In genomic region chr14:61559856-61560255, GRCm38 (mm10) we compare ENCODE assay signal across 20 mouse cellular contexts. TPM values are rescaled to one million over a fixed set of nuclear protein-coding genes. Genes with fewer than 3 reads are reported as not detected.
DNase-seq lines count a peak whose midpoint lies in the region; ATAC-seq and TF ChIP-seq lines count a peak whose summit lies in the region.
"Had no signal": no experiment of that assay in that cellular context is flagged by ENCODE, and none has a peak within 500 bp of the region (broad histone marks: within the 10 kb centered on the region; RNA-seq: fewer than 3 reads in every experiment).

No protein-coding gene starts in this region.

- no peak for TF ChIP-seq EP300 in stomach, postnatal 0 days (optimal IDR thresholded peaks at IDR 0.05)

- WGBS in kidney, embryonic 14.5 days, result 74% methylated on average over 3 of the region's 3 CpGs
- 77% methylated on average over 3 of the region's 3 CpGs for WGBS in midbrain, embryonic 11.5 days
- WGBS in midbrain, embryonic 13.5 days, result 71% methylated on average over 3 of the region's 3 CpGs
- 30% methylated on average over 3 of the region's 3 CpGs for WGBS in stomach, postnatal 0 days
- WGBS in hindbrain, embryonic 13.5 days, result 76% methylated on average over 3 of the region's 3 CpGs

- peak; percentile 58 for DNase-seq in kidney, adult 9 months
- DNase-seq in midbrain, embryonic 11.5 days (ENCODE audit: low spot score, missing footprints), result peak; percentile 12
- DNase-seq in kidney, postnatal 36 days, result peak; percentile 52 to 61
- DNase-seq in stomach, postnatal 0 days (ENCODE audit: low spot score), result peak; percentile 76
- DNase-seq: adrenal gland, postnatal 10 days; cerebellum, adult 9-10 months; gastrocnemius, postnatal 25 days; right cerebral cortex, postnatal 14 days; spleen, adult 18-20 months; thymus, adult 18-20 months; thymus, postnatal 4 days had no signal

- H3K27ac ChIP-seq in kidney, embryonic 14.5 days (ENCODE audit: low read depth, low read length), result no peak overlapping the region
- H3K27ac ChIP-seq in midbrain, embryonic 11.5 days (ENCODE audit: low read depth, low read length), result no peak overlapping the region
- no peak overlapping the region for H3K27ac ChIP-seq in midbrain, embryonic 13.5 days
- no peak overlapping the region for H3K27ac ChIP-seq in stomach, postnatal 0 days (replicated peaks)
- no peak overlapping the region for H3K27ac ChIP-seq in hindbrain, embryonic 13.5 days
- H3K27ac ChIP-seq: forebrain, embryonic 15.5 days; hindbrain, embryonic 10.5 days; liver, embryonic 14.5 days; midbrain, embryonic 12.5 days; neural tube, embryonic 12.5 days had no signal

- no peak for TF ChIP-seq CTCF in stomach, postnatal 0 days (IDR thresholded peaks at IDR 0.05; ENCODE audit: low read depth)

- no peak overlapping the region for H3K4me3 ChIP-seq in kidney, embryonic 14.5 days (ENCODE audit: low read length)
- H3K4me3 ChIP-seq in midbrain, embryonic 11.5 days (ENCODE audit: low read depth, low read length), result no peak overlapping the region
- no peak overlapping the region for H3K4me3 ChIP-seq in midbrain, embryonic 13.5 days (replicated peaks)
- H3K4me3 ChIP-seq in stomach, postnatal 0 days (ENCODE audit: low read depth, low read length), result no peak overlapping the region
- H3K4me3 ChIP-seq in hindbrain, embryonic 13.5 days, result no peak overlapping the region
- H3K4me3 ChIP-seq: erythroblast, embryonic 14.5 days; forebrain, embryonic 15.5 days; hindbrain, embryonic 10.5 days; midbrain, embryonic 12.5 days; neural tube, embryonic 12.5 days had no signal

- H3K27me3 ChIP-seq in kidney, embryonic 14.5 days (ENCODE audit: control insufficient read depth, insufficient read depth, low read length), result no peaks in the 10 kb centered on the region
- H3K27me3 ChIP-seq in midbrain, embryonic 11.5 days (ENCODE audit: control insufficient read depth, insufficient read depth, low read length), result 0 out of 2 replicates have a peak, but pooled peaks cover 2% of the 10 kb centered on the region
- H3K27me3 ChIP-seq in midbrain, embryonic 13.5 days, result no peaks in the 10 kb centered on the region
- no peaks in the 10 kb centered on the region for H3K27me3 ChIP-seq in stomach, postnatal 0 days (ENCODE audit: control insufficient read depth, insufficient read depth, low read length)
- H3K27me3 ChIP-seq in hindbrain, embryonic 13.5 days, result no peaks in the 10 kb centered on the region
- H3K27me3 ChIP-seq: forebrain, embryonic 15.5 days; neural tube, embryonic 12.5 days had no signal

- H3K4me2 ChIP-seq in kidney, embryonic 14.5 days (replicated peaks; ENCODE audit: low read depth, low read length), result no peak overlapping the region
- H3K4me2 ChIP-seq in midbrain, embryonic 11.5 days, result no peak overlapping the region
- H3K4me2 ChIP-seq in midbrain, embryonic 13.5 days (replicated peaks), result no peak overlapping the region
- no peak overlapping the region for H3K4me2 ChIP-seq in stomach, postnatal 0 days (replicated peaks; ENCODE audit: low read depth)
- H3K4me2 ChIP-seq in hindbrain, embryonic 13.5 days, result no peak overlapping the region
- H3K4me2 ChIP-seq: forebrain, embryonic 15.5 days; midbrain, embryonic 12.5 days; neural tube, embryonic 12.5 days had no signal

- H3K4me1 ChIP-seq in kidney, embryonic 14.5 days (ENCODE audit: control insufficient read depth, insufficient read depth, low read length), result no peaks in the 10 kb centered on the region
- peaks cover 4% of the 10 kb centered on the region; the same call in 1 of the 2 replicates for H3K4me1 ChIP-seq in midbrain, embryonic 11.5 days (ENCODE audit: control insufficient read depth, insufficient read depth, low read length)
- H3K4me1 ChIP-seq in midbrain, embryonic 13.5 days (replicated peaks), result 0 out of 2 replicates have a peak, but pooled peaks cover 9% of the 10 kb centered on the region
- no peaks in the 10 kb centered on the region for H3K4me1 ChIP-seq in stomach, postnatal 0 days (replicated peaks; ENCODE audit: control insufficient read depth, insufficient read depth)
- H3K4me1 ChIP-seq in hindbrain, embryonic 13.5 days (replicated peaks), result 0 out of 2 replicates have a peak, but pooled peaks cover 3% of the 10 kb centered on the region

- peaks cover 6% of the 10 kb centered on the region; the same call in 1 of the 2 replicates for H3K9me3 ChIP-seq in kidney, embryonic 14.5 days (ENCODE audit: control insufficient read depth, low read length)
- no peaks in the 10 kb centered on the region for H3K9me3 ChIP-seq in midbrain, embryonic 11.5 days (ENCODE audit: control insufficient read depth, low read length)
- no peaks in the 10 kb centered on the region for H3K9me3 ChIP-seq in midbrain, embryonic 13.5 days
- no peaks in the 10 kb centered on the region for H3K9me3 ChIP-seq in stomach, postnatal 0 days (ENCODE audit: control insufficient read depth, low read length)
- H3K9me3 ChIP-seq in hindbrain, embryonic 13.5 days, result no peaks in the 10 kb centered on the region
- H3K9me3 ChIP-seq: forebrain, embryonic 15.5 days; hindbrain, embryonic 10.5 days; midbrain, embryonic 12.5 days; neural tube, embryonic 12.5 days had no signal

- no peak overlapping the region for H3K9ac ChIP-seq in kidney, embryonic 14.5 days (ENCODE audit: low read depth, low read length)
- H3K9ac ChIP-seq in midbrain, embryonic 11.5 days (ENCODE audit: low read length), result no peak overlapping the region
- no peak overlapping the region for H3K9ac ChIP-seq in midbrain, embryonic 13.5 days (replicated peaks)
- no peak overlapping the region for H3K9ac ChIP-seq in stomach, postnatal 0 days (ENCODE audit: low read length)
- no peak overlapping the region for H3K9ac ChIP-seq in hindbrain, embryonic 13.5 days
- H3K9ac ChIP-seq: forebrain, embryonic 15.5 days; liver, embryonic 14.5 days; midbrain, embryonic 12.5 days; neural tube, embryonic 12.5 days had no signal

- no peaks in the 10 kb centered on the region for H3K36me3 ChIP-seq in kidney, embryonic 14.5 days (ENCODE audit: control insufficient read depth, insufficient read depth, low read length)
- H3K36me3 ChIP-seq in midbrain, embryonic 11.5 days (ENCODE audit: control insufficient read depth, insufficient read depth, low read length), result no peaks in the 10 kb centered on the region
- no peaks in the 10 kb centered on the region for H3K36me3 ChIP-seq in midbrain, embryonic 13.5 days
- H3K36me3 ChIP-seq in stomach, postnatal 0 days (ENCODE audit: control insufficient read depth, insufficient read depth, low read length), result no peaks in the 10 kb centered on the region
- no peaks in the 10 kb centered on the region for H3K36me3 ChIP-seq in hindbrain, embryonic 13.5 days
- H3K36me3 ChIP-seq: forebrain, embryonic 15.5 days; hindbrain, embryonic 10.5 days; midbrain, embryonic 12.5 days; neural tube, embryonic 12.5 days had no signal

- ATAC-seq in kidney, embryonic 14.5 days (ENCODE audit: low FRiP score, low TSS enrichment), result no peak
- ATAC-seq in midbrain, embryonic 11.5 days (ENCODE audit: low FRiP score), result no peak
- ATAC-seq in midbrain, embryonic 13.5 days, result no peak
- ATAC-seq in stomach, postnatal 0 days (ENCODE audit: low FRiP score, low TSS enrichment), result peak; percentile 44
- ATAC-seq in hindbrain, embryonic 13.5 days (ENCODE audit: low FRiP score), result no peak
- ATAC-seq: forebrain, embryonic 15.5 days had no signal

RNA-seq across cellular contexts. Expression of gene Spryd7, which starts 3.2 kb away (rescaled TPM):
- 23.3 and 24.0 TPM in 2 replicates for polyA plus RNA-seq in kidney, embryonic 14.5 days (2014; fragmentation: Nextera tagmentation; extraction: Ambion mirVana)
- polyA plus RNA-seq in midbrain, embryonic 11.5 days (2014; fragmentation: Nextera tagmentation; extraction: Ambion mirVana), result 16.2 and 19.8 TPM in 2 replicates
- polyA plus RNA-seq in midbrain, embryonic 13.5 days (2015; fragmentation: Nextera tagmentation; extraction: Ambion mirVana), result 31.2 and 34.4 TPM in 2 replicates
- polyA plus RNA-seq in stomach, postnatal 0 days (2015; fragmentation: Nextera tagmentation; extraction: Ambion mirVana), result 31.0 and 31.6 TPM in 2 replicates
- 39.0 and 40.9 TPM in 2 replicates for polyA plus RNA-seq in hindbrain, embryonic 13.5 days (2015; fragmentation: Nextera tagmentation; extraction: Ambion mirVana)

RNA-seq across cellular contexts. Expression of gene Trim13, which starts 38.2 kb away (rescaled TPM):
- polyA plus RNA-seq in kidney, embryonic 14.5 days (2014; fragmentation: Nextera tagmentation; extraction: Ambion mirVana), result 15.3 and 16.1 TPM in 2 replicates
- polyA plus RNA-seq in midbrain, embryonic 11.5 days (2014; fragmentation: Nextera tagmentation; extraction: Ambion mirVana), result 28.7 and 30.6 TPM in 2 replicates
- 48.4 and 54.0 TPM in 2 replicates for polyA plus RNA-seq in midbrain, embryonic 13.5 days (2015; fragmentation: Nextera tagmentation; extraction: Ambion mirVana)
- 25.6 and 26.1 TPM in 2 replicates for polyA plus RNA-seq in stomach, postnatal 0 days (2015; fragmentation: Nextera tagmentation; extraction: Ambion mirVana)
- 53.7 and 58.8 TPM in 2 replicates for polyA plus RNA-seq in hindbrain, embryonic 13.5 days (2015; fragmentation: Nextera tagmentation; extraction: Ambion mirVana)
- polyA plus RNA-seq: erythroblast, embryonic 14.5 days had no signal

RNA-seq across cellular contexts. Expression of gene Kcnrg, which starts 47.4 kb away (rescaled TPM):
- polyA plus RNA-seq in kidney, embryonic 14.5 days (2014; fragmentation: Nextera tagmentation; extraction: Ambion mirVana), result 0.43 and 0.46 TPM in 2 replicates
- 0.49 and 0.80 TPM in 2 replicates for polyA plus RNA-seq in midbrain, embryonic 11.5 days (2014; fragmentation: Nextera tagmentation; extraction: Ambion mirVana)
- polyA plus RNA-seq in midbrain, embryonic 13.5 days (2015; fragmentation: Nextera tagmentation; extraction: Ambion mirVana), result 3.2 and 3.4 TPM in 2 replicates
- 0.29 TPM in 2 replicates for polyA plus RNA-seq in stomach, postnatal 0 days (2015; fragmentation: Nextera tagmentation; extraction: Ambion mirVana)
- polyA plus RNA-seq in hindbrain, embryonic 13.5 days (2015; fragmentation: Nextera tagmentation; extraction: Ambion mirVana), result 3.6 and 4.0 TPM in 2 replicates
- polyA plus RNA-seq: erythroblast, embryonic 14.5 days had no signal

Comparison
In these comparisons a context has a peak if more than half of its experiments do, and no peak if none do; other contexts are left out.
1. DNase-seq: peak in every context shown above with its lines; median percentile 76 in stomach, postnatal 0 days; 58 in kidney, adult 9 months; 56 in kidney, postnatal 36 days; 12 in midbrain, embryonic 11.5 days.